Mouse (Mus musculus): ENCODE measurements at regions not wholly inside any gene's neighbourhood (a gene's known extent, or its start where the extent isn't known, plus 50 kb on each side); places are given as distances from the start of the nearest gene placed in this dataset.
A peak's percentile ranks its signal among the peaks of the same experiment; 100 is the strongest.

DNA sequence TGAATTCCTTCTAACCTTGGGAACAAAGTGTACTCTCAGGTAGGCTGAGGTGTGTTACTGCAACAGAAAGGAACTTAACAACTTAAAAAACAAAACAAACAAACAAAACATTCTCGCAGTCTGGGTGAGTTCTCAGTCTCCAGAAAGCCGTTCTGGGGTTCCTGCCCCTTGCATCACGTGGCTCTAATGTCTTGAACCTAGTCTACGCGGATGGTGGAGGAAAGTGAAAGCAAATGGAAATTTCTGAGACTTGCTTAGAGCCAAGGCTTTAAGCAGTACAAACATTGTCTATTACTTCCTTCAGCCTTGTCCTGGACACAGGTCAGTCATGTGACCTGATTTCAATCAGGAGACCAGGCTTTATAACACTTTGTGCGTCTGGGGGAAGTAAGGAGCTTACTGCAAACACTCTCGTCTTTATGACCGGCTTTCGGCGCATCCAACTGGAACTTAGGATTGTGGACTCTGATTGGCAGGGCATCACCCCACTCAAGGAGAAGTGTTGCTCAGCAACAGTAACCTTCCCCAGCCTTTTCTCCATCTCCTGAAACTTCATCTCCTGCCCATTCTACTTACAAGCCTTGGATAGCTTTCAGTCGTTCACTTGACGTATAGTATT lies 125.9 kb upstream of the Gnao1 start:
- Histone ChIP-seq H3K9ac (ENCODE audit: low read depth, low read length) (no peak overlapping the region), H3K27me3 (replicated peaks; ENCODE audit: control insufficient read depth, insufficient read depth, low read length) (no peaks in the 10 kb centered on the region), H3K4me1 (replicated peaks; ENCODE audit: control insufficient read depth, insufficient read depth, low read length) (no peaks in the 10 kb centered on the region), H3K9me3 (ENCODE audit: control insufficient read depth) (0 out of 2 replicates have a peak, but pooled peaks cover 2% of the 10 kb centered on the region), H3K27ac (ENCODE audit: low read depth, low read length) (no peak overlapping the region), H3K4me3 (ENCODE audit: low read depth, low read length) (no peak overlapping the region), H3K36me3 (ENCODE audit: control insufficient read depth, insufficient read depth) (no peaks in the 10 kb centered on the region), H3K4me2 (replicated peaks; ENCODE audit: low read depth) (no peak overlapping the region)
- ATAC-seq = peak; percentile 71
- no peak for TF ChIP-seq CTCF (IDR thresholded peaks at IDR 0.05; ENCODE audit: low read depth)
- 56% methylated on average over 12 of the region's 12 CpGs for WGBS

GRCm38 (mm10) chr8:93684392-93684791 lies 125.4 kb upstream of the Gnao1 start:
- Histone ChIP-seq H3K4me3 (ENCODE audit: low read depth, low read length) (no peak overlapping the region), H3K27me3 (replicated peaks; ENCODE audit: control insufficient read depth, insufficient read depth, low read length) (no peaks in the 10 kb centered on the region), H3K27ac (ENCODE audit: low read depth, low read length) (no peak overlapping the region), H3K4me2 (replicated peaks; ENCODE audit: low read depth) (no peak overlapping the region), H3K36me3 (ENCODE audit: control insufficient read depth, insufficient read depth) (no peaks in the 10 kb centered on the region), H3K9ac (ENCODE audit: low read depth, low read length) (no peak overlapping the region), H3K9me3 (ENCODE audit: control insufficient read depth) (0 out of 2 replicates have a peak, but pooled peaks cover 2% of the 10 kb centered on the region), H3K4me1 (replicated peaks; ENCODE audit: control insufficient read depth, insufficient read depth, low read length) (no peaks in the 10 kb centered on the region)
- 96% methylated on average over 6 of the region's 6 CpGs for WGBS
- no peak for TF ChIP-seq CTCF (IDR thresholded peaks at IDR 0.05; ENCODE audit: low read depth)
- ATAC-seq = no peak

DNA sequence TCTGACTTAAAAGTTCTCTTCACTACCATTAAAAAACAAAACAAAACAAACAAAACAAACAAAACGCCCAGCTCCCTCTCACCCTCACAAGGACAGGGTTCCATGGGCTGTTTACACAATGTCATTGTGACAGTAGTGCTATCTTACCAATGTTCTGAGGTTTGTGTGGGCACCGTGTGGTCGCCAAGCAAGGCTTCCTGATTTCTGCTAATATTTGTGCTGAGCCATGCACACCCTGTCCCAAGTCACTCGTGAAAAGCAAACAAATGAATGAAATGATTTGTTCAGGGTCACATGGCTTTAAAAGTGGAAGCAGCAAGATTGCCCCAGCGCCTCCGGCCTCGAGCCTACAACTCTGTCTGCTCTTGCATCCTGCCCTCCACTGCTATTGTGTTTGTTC lies 120.9 kb upstream of the Gnao1 start:
- WGBS = 32% methylated on average over 7 of the region's 7 CpGs
- no peak overlapping the region for H3K27ac ChIP-seq (ENCODE audit: low read depth, low read length)
- no peaks in the 10 kb centered on the region for H3K9me3 ChIP-seq (ENCODE audit: control insufficient read depth)
- H3K4me3 ChIP-seq (ENCODE audit: low read depth, low read length) = no peak overlapping the region
- no peak overlapping the region for H3K9ac ChIP-seq (ENCODE audit: low read depth, low read length)
- H3K27me3 ChIP-seq (replicated peaks; ENCODE audit: control insufficient read depth, insufficient read depth, low read length) = no peaks in the 10 kb centered on the region
- no peaks in the 10 kb centered on the region for H3K4me1 ChIP-seq (replicated peaks; ENCODE audit: control insufficient read depth, insufficient read depth, low read length)
- no peak for TF ChIP-seq CTCF (IDR thresholded peaks at IDR 0.05; ENCODE audit: low read depth)
- H3K4me2 ChIP-seq (replicated peaks; ENCODE audit: low read depth) = no peak overlapping the region
- no peaks in the 10 kb centered on the region for H3K36me3 ChIP-seq (ENCODE audit: control insufficient read depth, insufficient read depth)
- no peak for ATAC-seq

GRCm38 (mm10) chr8:93689832-93690471 lies 119.8 kb upstream of the Gnao1 start:
- no peaks in the 10 kb centered on the region for H3K4me1 ChIP-seq (replicated peaks; ENCODE audit: control insufficient read depth, insufficient read depth, low read length)
- no peaks in the 10 kb centered on the region for H3K9me3 ChIP-seq (ENCODE audit: control insufficient read depth)
- H3K27me3 ChIP-seq (replicated peaks; ENCODE audit: control insufficient read depth, insufficient read depth, low read length) = no peaks in the 10 kb centered on the region
- H3K27ac ChIP-seq (ENCODE audit: low read depth, low read length) = no peak overlapping the region
- ATAC-seq = no peak
- TF ChIP-seq CTCF (IDR thresholded peaks at IDR 0.05; ENCODE audit: low read depth) = no peak
- no peak overlapping the region for H3K4me3 ChIP-seq (ENCODE audit: low read depth, low read length)
- no peak overlapping the region for H3K9ac ChIP-seq (ENCODE audit: low read depth, low read length)
- 74% methylated on average over 4 of the region's 4 CpGs for WGBS
- no peaks in the 10 kb centered on the region for H3K36me3 ChIP-seq (ENCODE audit: control insufficient read depth, insufficient read depth)
- no peak overlapping the region for H3K4me2 ChIP-seq (replicated peaks; ENCODE audit: low read depth)

DNA sequence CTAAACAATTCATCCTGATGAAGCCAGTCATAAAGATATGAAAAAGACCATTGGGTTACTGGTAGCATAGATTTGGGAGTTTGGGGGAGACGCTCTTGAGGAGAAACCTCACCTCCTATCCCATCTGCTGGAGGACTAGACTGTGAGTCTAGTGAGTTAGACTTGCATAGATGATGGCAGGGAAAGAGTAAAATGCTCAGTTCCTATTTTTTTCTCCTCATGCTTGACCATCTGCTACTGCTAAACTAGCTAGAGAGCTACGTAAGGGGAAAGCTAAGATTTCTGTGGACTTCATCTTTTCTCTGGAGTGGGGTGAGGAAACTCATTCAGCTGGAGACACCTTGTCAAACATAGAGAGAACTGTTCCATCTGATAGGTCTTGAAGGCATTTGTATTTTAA lies 118.4 kb upstream of the Gnao1 start:
- Histone ChIP-seq H3K9me3 (ENCODE audit: control insufficient read depth) (no peaks in the 10 kb centered on the region), H3K4me1 (replicated peaks; ENCODE audit: control insufficient read depth, insufficient read depth, low read length) (no peaks in the 10 kb centered on the region), H3K27ac (ENCODE audit: low read depth, low read length) (no peak overlapping the region), H3K4me3 (ENCODE audit: low read depth, low read length) (no peak overlapping the region), H3K36me3 (ENCODE audit: control insufficient read depth, insufficient read depth) (no peaks in the 10 kb centered on the region), H3K27me3 (replicated peaks; ENCODE audit: control insufficient read depth, insufficient read depth, low read length) (no peaks in the 10 kb centered on the region), H3K9ac (ENCODE audit: low read depth, low read length) (no peak overlapping the region), H3K4me2 (replicated peaks; ENCODE audit: low read depth) (no peak overlapping the region)
- no peak for ATAC-seq
- TF ChIP-seq CTCF (IDR thresholded peaks at IDR 0.05; ENCODE audit: low read depth) = no peak
- WGBS = 82% methylated on average over 2 of the region's 2 CpGs

- WGBS = 72% methylated on average over 2 of the region's 2 CpGs
Measured at GRCm38 (mm10) chr8:93691826-93692225, 117.9 kb upstream of the Gnao1 start.

More at GRCm38 (mm10) chr8:93691826-93692225, 117.9 kb upstream of the Gnao1 start:
- no peak for TF ChIP-seq CTCF (IDR thresholded peaks at IDR 0.05; ENCODE audit: low read depth)
- Histone ChIP-seq H3K9me3 (ENCODE audit: control insufficient read depth) (no peaks in the 10 kb centered on the region), H3K27ac (ENCODE audit: low read depth, low read length) (no peak overlapping the region), H3K4me3 (ENCODE audit: low read depth, low read length) (no peak overlapping the region), H3K9ac (ENCODE audit: low read depth, low read length) (no peak overlapping the region), H3K36me3 (ENCODE audit: control insufficient read depth, insufficient read depth) (no peaks in the 10 kb centered on the region), H3K4me1 (replicated peaks; ENCODE audit: control insufficient read depth, insufficient read depth, low read length) (no peaks in the 10 kb centered on the region), H3K4me2 (replicated peaks; ENCODE audit: low read depth) (no peak overlapping the region), H3K27me3 (replicated peaks; ENCODE audit: control insufficient read depth, insufficient read depth, low read length) (no peaks in the 10 kb centered on the region)
- ATAC-seq = no peak

All from intestine, postnatal 0 days (tissue).